Mouse (Mus musculus): ENCODE measurements at regions not wholly inside any gene's neighbourhood (a gene's known extent, or its start where the extent isn't known, plus 50 kb on each side); places are given as distances from the start of the nearest gene placed in this dataset.
A peak's percentile ranks its signal among the peaks of the same experiment; 100 is the strongest.

DNA sequence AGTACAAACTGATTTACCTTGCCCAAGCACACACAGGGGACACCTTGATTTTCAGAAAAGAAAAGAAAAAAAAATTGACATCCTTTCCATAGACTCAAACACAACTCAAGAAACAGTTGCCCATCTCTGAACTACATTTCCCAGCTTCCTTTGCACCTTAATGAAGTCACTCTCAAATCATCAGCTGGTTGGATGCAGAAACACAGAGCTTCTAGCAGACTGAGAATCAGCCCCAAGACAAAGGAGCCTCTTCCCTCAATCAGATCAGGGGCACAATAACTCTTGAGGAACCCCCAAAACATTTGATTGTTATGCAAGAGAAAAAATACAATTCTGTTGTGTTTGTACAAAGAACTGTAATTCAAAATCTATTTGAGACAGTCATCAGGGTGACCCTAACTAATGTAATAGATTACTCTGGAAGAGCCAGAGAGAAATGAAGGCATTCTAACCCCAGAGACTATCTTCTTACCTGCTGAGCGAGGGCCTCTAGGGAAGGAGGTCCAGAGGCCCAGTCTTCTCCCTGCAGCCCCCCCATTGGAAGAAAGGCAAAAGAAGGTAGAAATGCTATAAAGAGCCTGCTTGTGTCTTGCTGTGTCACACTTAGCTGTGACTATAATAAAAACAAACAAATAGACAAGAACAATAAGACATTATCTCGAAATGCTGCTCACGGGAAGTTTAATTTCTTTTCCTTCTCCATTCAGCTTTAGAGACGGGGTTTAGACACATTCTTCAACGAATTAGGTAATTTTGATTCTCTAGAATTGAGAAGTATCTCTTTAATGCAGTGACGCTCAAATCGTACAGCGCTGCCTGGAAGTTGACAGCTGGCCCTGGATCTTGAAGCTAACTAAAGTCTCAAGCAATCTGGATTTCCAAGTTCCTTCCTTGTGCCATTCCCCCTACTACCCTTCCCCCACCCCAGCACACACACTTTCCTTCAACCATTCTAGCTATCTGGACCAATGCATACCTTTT, 287.5 kb downstream of the Lnpk start:
- TF ChIP-seq POLR2A (IDR thresholded peaks at IDR 0.05; ENCODE audit: extremely low read depth, insufficient read depth, low read length): no peak
- TF ChIP-seq CTCF (IDR thresholded peaks at IDR 0.05; ENCODE audit: extremely low read depth, insufficient read depth, low read length): no peak
- no peaks in the 10 kb centered on the region for H3K4me1 ChIP-seq (ENCODE audit: control insufficient read depth, insufficient read depth, low read length)
- no peak overlapping the region for H3K27ac ChIP-seq (ENCODE audit: insufficient read depth, low read length)
- H3K4me3 ChIP-seq (ENCODE audit: insufficient read depth, low read length): no peak overlapping the region

DNA sequence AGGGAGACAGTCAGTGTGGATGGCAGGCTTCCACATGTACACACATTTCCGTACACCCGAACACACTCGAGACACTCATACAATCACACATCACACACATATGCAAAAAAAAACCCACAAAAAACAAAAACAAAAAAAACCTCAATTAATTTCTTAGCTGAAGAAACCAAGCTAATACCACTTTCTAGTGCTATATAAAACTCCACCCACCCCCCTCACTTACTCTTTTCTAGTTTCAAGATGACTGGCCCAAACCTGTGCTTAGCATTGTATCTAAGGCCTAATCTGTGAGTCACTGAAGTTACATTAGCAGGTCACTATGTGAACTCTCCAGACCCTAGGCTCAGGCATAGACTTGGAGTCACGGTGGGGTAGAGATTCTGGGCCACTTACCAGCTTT, 293.6 kb downstream of the Lnpk start:
- H3K27ac ChIP-seq (ENCODE audit: insufficient read depth, low read length): no peak overlapping the region
- TF ChIP-seq POLR2A (IDR thresholded peaks at IDR 0.05; ENCODE audit: extremely low read depth, insufficient read depth, low read length) (no peak), CTCF (IDR thresholded peaks at IDR 0.05; ENCODE audit: extremely low read depth, insufficient read depth, low read length) (no peak)
- no peaks in the 10 kb centered on the region for H3K4me1 ChIP-seq (ENCODE audit: control insufficient read depth, insufficient read depth, low read length)
- H3K4me3 ChIP-seq (ENCODE audit: insufficient read depth, low read length): no peak overlapping the region

DNA sequence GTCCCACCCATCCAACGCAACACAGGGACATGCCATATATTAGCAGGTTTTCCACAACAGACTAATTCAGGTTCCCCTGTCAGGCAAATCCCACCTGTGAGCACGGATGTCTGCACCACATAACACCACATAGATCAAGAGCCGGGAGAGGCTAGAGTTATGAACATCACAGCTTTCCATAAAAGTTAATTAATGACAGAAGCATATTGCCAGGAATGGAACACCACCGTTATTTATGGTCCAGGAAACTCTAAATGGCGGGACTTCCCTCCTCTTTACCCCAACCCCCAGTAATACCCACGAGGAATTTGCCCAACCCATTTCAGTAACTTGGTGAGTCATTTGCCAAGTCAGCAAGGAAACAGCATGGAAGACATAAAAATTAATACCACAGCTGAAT, 314.3 kb downstream of the Lnpk start:
- Histone ChIP-seq H3K4me1 (ENCODE audit: control insufficient read depth, insufficient read depth, low read length) (no peaks in the 10 kb centered on the region), H3K4me3 (ENCODE audit: insufficient read depth, low read length) (no peak overlapping the region), H3K27ac (ENCODE audit: insufficient read depth, low read length) (no peak overlapping the region)
- TF ChIP-seq POLR2A (IDR thresholded peaks at IDR 0.05; ENCODE audit: extremely low read depth, insufficient read depth, low read length) (no peak), CTCF (IDR thresholded peaks at IDR 0.05; ENCODE audit: extremely low read depth, insufficient read depth, low read length) (no peak)

DNA sequence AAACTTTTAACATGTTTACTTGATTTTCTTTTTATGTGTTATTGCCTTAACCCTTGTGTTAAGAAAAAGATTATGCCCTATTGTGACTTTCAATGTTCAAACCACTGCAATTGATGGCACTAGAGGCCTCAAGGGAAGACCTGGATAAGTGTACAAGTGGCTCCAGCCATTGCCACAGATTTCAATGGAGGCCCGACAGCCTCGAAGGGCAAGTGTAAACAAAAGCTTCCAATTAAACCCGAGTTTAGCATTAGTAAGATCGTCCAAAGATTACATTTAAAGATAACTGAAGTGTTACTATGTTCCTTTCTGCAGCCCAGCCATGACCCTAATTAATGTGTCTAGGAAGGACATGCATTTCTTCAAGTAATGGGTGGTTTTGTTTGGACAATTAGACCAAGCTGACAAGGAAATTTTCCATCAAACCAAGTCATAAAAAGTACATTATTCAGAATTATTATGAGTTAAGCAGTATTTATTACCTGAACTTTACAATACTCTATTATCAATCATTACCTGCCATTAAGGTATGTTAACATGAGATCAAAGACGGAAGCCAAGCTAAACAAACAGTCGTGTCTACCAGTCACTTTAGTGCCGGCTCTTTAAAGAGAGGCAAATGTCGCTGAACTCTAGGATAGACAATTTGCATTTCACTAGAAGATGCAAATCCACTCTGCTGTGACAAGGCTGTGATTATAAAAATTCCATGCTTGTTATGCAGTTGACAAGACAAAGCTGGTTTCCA, 322.0 kb downstream of the Lnpk start:
- no peak overlapping the region for H3K27ac ChIP-seq (ENCODE audit: insufficient read depth, low read length)
- no peak for TF ChIP-seq CTCF (IDR thresholded peaks at IDR 0.05; ENCODE audit: extremely low read depth, insufficient read depth, low read length)
- no peak for TF ChIP-seq POLR2A (IDR thresholded peaks at IDR 0.05; ENCODE audit: extremely low read depth, insufficient read depth, low read length)
- no peak overlapping the region for H3K4me3 ChIP-seq (ENCODE audit: insufficient read depth, low read length)
- H3K4me1 ChIP-seq (ENCODE audit: control insufficient read depth, insufficient read depth, low read length): no peaks in the 10 kb centered on the region

DNA sequence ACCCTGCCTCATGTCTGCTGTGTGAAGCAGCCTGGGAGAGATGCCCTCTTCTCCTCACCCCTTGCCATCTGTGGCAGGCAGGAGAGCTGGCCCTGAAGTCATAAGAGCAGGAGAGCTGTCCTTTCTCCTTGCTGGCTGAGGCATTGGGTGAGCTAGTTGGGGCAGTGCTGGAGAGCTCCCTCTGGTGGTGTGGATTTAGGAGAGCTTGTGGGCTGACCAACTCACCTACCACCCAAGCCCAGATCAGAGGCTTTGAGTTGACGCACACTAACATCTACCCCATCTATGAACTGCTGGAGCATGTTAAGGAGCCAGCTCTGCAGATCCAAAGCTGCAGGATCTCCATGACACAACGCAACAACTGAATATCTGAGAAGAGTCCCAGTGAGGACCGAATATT, 331.7 kb downstream of the Lnpk start:
- H3K4me1 ChIP-seq (ENCODE audit: control insufficient read depth, insufficient read depth, low read length): no peaks in the 10 kb centered on the region
- no peak overlapping the region for H3K27ac ChIP-seq (ENCODE audit: insufficient read depth, low read length)
- TF ChIP-seq CTCF (IDR thresholded peaks at IDR 0.05; ENCODE audit: extremely low read depth, insufficient read depth, low read length): peak; percentile 23; the same call in 1 of the 2 replicates
- TF ChIP-seq POLR2A (IDR thresholded peaks at IDR 0.05; ENCODE audit: extremely low read depth, insufficient read depth, low read length): no peak
- no peak overlapping the region for H3K4me3 ChIP-seq (ENCODE audit: insufficient read depth, low read length)

DNA sequence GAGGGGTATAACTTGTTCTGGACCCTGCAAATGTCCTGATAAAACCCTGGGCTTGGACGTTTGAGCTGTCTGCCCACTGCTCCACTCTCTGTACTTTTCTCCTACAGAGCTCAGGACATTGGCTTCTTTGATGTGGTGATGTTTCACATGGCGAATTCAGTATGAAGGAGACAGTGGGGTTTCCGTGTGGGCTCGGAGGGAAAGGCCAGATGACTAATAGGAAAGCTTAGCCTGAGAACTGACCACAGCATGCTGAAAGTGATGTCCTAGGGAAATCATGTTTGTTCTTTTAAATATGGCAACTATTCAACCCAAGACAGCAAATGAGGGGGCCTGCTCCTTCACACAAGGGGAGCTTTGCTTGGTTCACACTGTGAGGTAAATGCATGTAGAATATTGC, 332.6 kb downstream of the Lnpk start:
- H3K4me3 ChIP-seq (ENCODE audit: insufficient read depth, low read length): no peak overlapping the region
- H3K27ac ChIP-seq (ENCODE audit: insufficient read depth, low read length): no peak overlapping the region
- no peaks in the 10 kb centered on the region for H3K4me1 ChIP-seq (ENCODE audit: control insufficient read depth, insufficient read depth, low read length)
- TF ChIP-seq POLR2A (IDR thresholded peaks at IDR 0.05; ENCODE audit: extremely low read depth, insufficient read depth, low read length) (no peak), CTCF (IDR thresholded peaks at IDR 0.05; ENCODE audit: extremely low read depth, insufficient read depth, low read length) (no peak)

DNA sequence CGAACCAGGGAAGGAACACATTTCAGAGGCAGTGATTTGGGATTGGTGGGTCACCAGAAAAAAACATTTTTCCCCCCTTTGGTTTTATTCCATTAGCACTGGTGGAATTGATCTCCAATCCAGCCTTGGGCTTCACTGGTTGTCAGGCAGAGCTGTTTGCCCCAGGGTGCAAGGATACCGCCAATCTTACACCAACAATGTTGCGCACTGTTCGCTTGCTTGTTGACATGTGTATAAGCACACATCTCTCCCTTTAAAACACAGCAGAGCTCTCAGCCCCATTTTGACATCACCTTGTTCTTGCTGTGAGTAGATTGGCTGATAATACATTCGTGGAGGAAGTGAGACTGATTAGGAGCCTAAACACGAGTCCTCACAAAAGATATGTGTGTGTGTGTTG, 333.1 kb upstream of the Atp5g3 start:
- TF ChIP-seq CTCF (IDR thresholded peaks at IDR 0.05; ENCODE audit: extremely low read depth, insufficient read depth, low read length) (no peak), POLR2A (IDR thresholded peaks at IDR 0.05; ENCODE audit: extremely low read depth, insufficient read depth, low read length) (no peak)
- Histone ChIP-seq H3K4me3 (ENCODE audit: insufficient read depth, low read length) (no peak overlapping the region), H3K4me1 (ENCODE audit: control insufficient read depth, insufficient read depth, low read length) (no peaks in the 10 kb centered on the region), H3K27ac (ENCODE audit: insufficient read depth, low read length) (no peak overlapping the region)

DNA sequence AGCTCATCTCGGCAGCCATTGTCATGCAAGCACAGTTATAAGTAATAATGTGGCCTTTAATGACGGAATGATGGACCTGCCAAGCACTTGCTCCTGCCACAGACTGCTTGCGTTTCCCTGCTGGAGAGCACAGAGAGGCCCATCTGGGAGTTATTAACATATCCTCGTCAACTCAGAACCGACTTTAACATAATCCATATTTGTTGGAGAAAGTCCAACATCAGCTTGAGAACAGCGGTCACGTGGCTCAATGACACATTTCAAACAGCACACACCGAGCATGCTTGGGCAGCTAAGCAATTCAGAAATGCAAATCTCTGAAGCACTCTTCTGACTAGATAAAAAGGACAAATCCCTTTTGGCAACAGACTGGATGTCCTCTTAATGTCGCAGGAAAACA, 332.7 kb upstream of the Atp5g3 start:
- Histone ChIP-seq H3K4me3 (ENCODE audit: insufficient read depth, low read length) (no peak overlapping the region), H3K4me1 (ENCODE audit: control insufficient read depth, insufficient read depth, low read length) (no peaks in the 10 kb centered on the region), H3K27ac (ENCODE audit: insufficient read depth, low read length) (no peak overlapping the region)
- TF ChIP-seq POLR2A (IDR thresholded peaks at IDR 0.05; ENCODE audit: extremely low read depth, insufficient read depth, low read length) (no peak), CTCF (IDR thresholded peaks at IDR 0.05; ENCODE audit: extremely low read depth, insufficient read depth, low read length) (no peak)

DNA sequence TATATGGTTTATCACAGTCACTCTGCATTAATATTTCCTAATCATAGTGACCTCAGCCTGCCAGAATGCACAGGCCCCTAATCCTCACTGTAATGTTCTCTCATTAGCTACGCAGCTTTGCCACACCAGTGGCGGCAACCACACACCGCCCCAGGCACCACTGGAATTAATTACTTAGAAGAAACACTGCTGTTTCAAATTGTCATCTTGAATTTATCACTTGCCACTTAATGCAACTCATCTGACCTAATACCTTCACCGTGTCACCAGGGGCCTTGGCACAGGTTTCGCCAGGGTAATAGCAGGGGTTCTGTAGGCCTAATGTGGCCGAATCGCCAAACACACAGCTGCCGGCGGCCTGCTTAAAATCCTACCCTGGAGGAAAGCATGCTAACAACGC, 328.5 kb upstream of the Atp5g3 start:
- H3K27ac ChIP-seq (ENCODE audit: insufficient read depth, low read length): no peak overlapping the region
- no peak overlapping the region for H3K4me3 ChIP-seq (ENCODE audit: insufficient read depth, low read length)
- TF ChIP-seq CTCF (IDR thresholded peaks at IDR 0.05; ENCODE audit: extremely low read depth, insufficient read depth, low read length) (no peak), POLR2A (IDR thresholded peaks at IDR 0.05; ENCODE audit: extremely low read depth, insufficient read depth, low read length) (no peak)
- no peaks in the 10 kb centered on the region for H3K4me1 ChIP-seq (ENCODE audit: control insufficient read depth, insufficient read depth, low read length)

Measured in cortical plate, adult 2 months (tissue).